Comparison of ENCODE assay signal across 12 mouse cellular contexts in the genomic region with DNA sequence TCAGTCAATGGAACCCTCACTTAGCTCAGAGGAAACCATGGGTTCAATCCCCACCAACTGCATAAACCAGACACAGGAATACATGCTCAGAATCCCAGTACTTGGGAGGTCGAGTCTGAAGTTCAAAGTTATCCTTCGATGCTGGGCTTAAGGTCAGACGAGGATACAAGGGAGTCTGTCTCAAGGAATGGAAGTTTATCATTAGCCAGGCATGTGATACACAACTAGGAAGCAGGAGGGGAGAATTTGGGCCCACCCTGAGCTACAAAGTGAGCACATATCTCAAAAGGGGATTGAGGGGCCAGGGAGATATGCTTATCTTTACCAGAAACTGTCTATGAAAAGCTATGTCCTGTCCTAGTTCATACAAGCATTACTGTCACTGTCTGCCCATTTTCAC. TPM values are rescaled to one million over a fixed set of nuclear protein-coding genes. Genes with fewer than 3 reads are reported as not detected.
A peak's percentile ranks its signal among the peaks of the same experiment; 100 is the strongest.
DNase-seq lines count a peak whose midpoint lies in the region; ATAC-seq and TF ChIP-seq lines count a peak whose summit lies in the region.
"Had no signal": no experiment of that assay in that cellular context is flagged by ENCODE, and none has a peak within 500 bp of the region (broad histone marks: within the 10 kb centered on the region; RNA-seq: fewer than 3 reads in every experiment).

No protein-coding gene starts in this region.

- TF ChIP-seq CTCF in stomach, postnatal 0 days (IDR thresholded peaks at IDR 0.05; ENCODE audit: low read depth): no peak
- TF ChIP-seq CTCF in small intestine, adult 2 months (IDR thresholded peaks at IDR 0.05; ENCODE audit: extremely low read depth, insufficient read length, insufficient replicate concordance, low read depth, low read length): no peak

- no peak for DNase-seq in heart, postnatal 10 days
- no peak for DNase-seq in stomach, postnatal 0 days (ENCODE audit: low spot score)
- DNase-seq in liver: peak; percentile 52
- DNase-seq in hindbrain, embryonic 14.5 days (ENCODE audit: low spot score): no peak
- no peak for DNase-seq in cerebellum, postnatal 14 days
- DNase-seq: adrenal gland, postnatal 10 days; cerebellum, postnatal 25 days; lung, embryonic 14.5 days had no signal

- H3K27me3 ChIP-seq in heart, embryonic 11.5 days (ENCODE audit: control insufficient read depth, insufficient read depth, low read length): no peaks in the 10 kb centered on the region
- no peaks in the 10 kb centered on the region for H3K27me3 ChIP-seq in stomach, embryonic 16.5 days (ENCODE audit: control insufficient read depth, insufficient read depth, low read length)
- no peaks in the 10 kb centered on the region for H3K27me3 ChIP-seq in stomach, postnatal 0 days (ENCODE audit: control insufficient read depth, insufficient read depth, low read length)
- H3K27me3 ChIP-seq in small intestine, adult 2 months (ENCODE audit: control insufficient read depth, insufficient read depth, low read length): no peaks in the 10 kb centered on the region
- H3K27me3 ChIP-seq in hindbrain, embryonic 14.5 days (ENCODE audit: control insufficient read depth, insufficient read depth, low read length): no peaks in the 10 kb centered on the region
- H3K27me3 ChIP-seq: forebrain, embryonic 12.5 days had no signal

- WGBS in heart, embryonic 11.5 days (ENCODE audit: insufficient replicate concordance): 43% methylated on average over 3 of the region's 3 CpGs
- WGBS in stomach, embryonic 16.5 days: 67% methylated on average over 3 of the region's 3 CpGs
- 71% methylated on average over 3 of the region's 3 CpGs for WGBS in stomach, postnatal 0 days
- WGBS in small intestine, adult 2 months: 20% methylated on average over 3 of the region's 3 CpGs
- 89% methylated on average over 3 of the region's 3 CpGs for WGBS in hindbrain, embryonic 14.5 days

- no peak for ATAC-seq in heart, embryonic 11.5 days (replicated peaks; ENCODE audit: insufficient number of reproducible peaks, low FRiP score, low TSS enrichment)
- ATAC-seq in stomach, embryonic 16.5 days (ENCODE audit: insufficient read depth, low FRiP score): no peak
- ATAC-seq in stomach, postnatal 0 days (ENCODE audit: low FRiP score, low TSS enrichment): no peak
- no peak for ATAC-seq in hindbrain, embryonic 14.5 days (ENCODE audit: low FRiP score)

- no peak for TF ChIP-seq POLR2A in small intestine, adult 2 months (IDR thresholded peaks at IDR 0.05; ENCODE audit: low read depth, low read length)

- H3K4me3 ChIP-seq in heart, embryonic 11.5 days (ENCODE audit: low read depth, low read length): no peak overlapping the region
- no peak overlapping the region for H3K4me3 ChIP-seq in stomach, embryonic 16.5 days (replicated peaks; ENCODE audit: low read length)
- no peak overlapping the region for H3K4me3 ChIP-seq in stomach, postnatal 0 days (ENCODE audit: low read depth, low read length)
- H3K4me3 ChIP-seq in small intestine, adult 2 months (ENCODE audit: low read depth, low read length): no peak overlapping the region
- H3K4me3 ChIP-seq in hindbrain, embryonic 14.5 days (replicated peaks; ENCODE audit: low read length): no peak overlapping the region
- H3K4me3 ChIP-seq: forebrain, embryonic 12.5 days had no signal

- H3K9ac ChIP-seq in heart, embryonic 11.5 days (ENCODE audit: low read depth, low read length): no peak overlapping the region
- no peak overlapping the region for H3K9ac ChIP-seq in stomach, embryonic 16.5 days (ENCODE audit: low read length)
- no peak overlapping the region for H3K9ac ChIP-seq in stomach, postnatal 0 days (ENCODE audit: low read length)
- H3K9ac ChIP-seq in hindbrain, embryonic 14.5 days: no peak overlapping the region
- H3K9ac ChIP-seq: forebrain, embryonic 12.5 days; lung, embryonic 14.5 days had no signal

- no peaks in the 10 kb centered on the region for H3K9me3 ChIP-seq in heart, embryonic 11.5 days (replicated peaks; ENCODE audit: control insufficient read depth, low read length)
- no peaks in the 10 kb centered on the region for H3K9me3 ChIP-seq in stomach, embryonic 16.5 days (replicated peaks; ENCODE audit: control insufficient read depth, low read length)
- no peaks in the 10 kb centered on the region for H3K9me3 ChIP-seq in stomach, postnatal 0 days (ENCODE audit: control insufficient read depth, low read length)
- H3K9me3 ChIP-seq in hindbrain, embryonic 14.5 days (ENCODE audit: control insufficient read depth, low read length): no peaks in the 10 kb centered on the region
- H3K9me3 ChIP-seq: forebrain, embryonic 12.5 days had no signal

- intact Hi-C loops in heart, postnatal 10 days (cut with DNase I): no loop called here

- peaks cover 12% of the 10 kb centered on the region for H3K36me3 ChIP-seq in heart, embryonic 11.5 days (ENCODE audit: control insufficient read depth, insufficient read depth, low read length)
- peaks cover 10% of the 10 kb centered on the region for H3K36me3 ChIP-seq in stomach, embryonic 16.5 days (ENCODE audit: control insufficient read depth, insufficient read depth, low read length)
- H3K36me3 ChIP-seq in stomach, postnatal 0 days (ENCODE audit: control insufficient read depth, insufficient read depth, low read length): peaks cover 7% of the 10 kb centered on the region; the same call in 1 of the 2 replicates
- peaks cover 30% of the 10 kb centered on the region for H3K36me3 ChIP-seq in small intestine, adult 2 months (ENCODE audit: control insufficient read depth, insufficient read depth, low read length)
- peaks cover 15% of the 10 kb centered on the region; the same call in 1 of the 2 replicates for H3K36me3 ChIP-seq in hindbrain, embryonic 14.5 days (replicated peaks; ENCODE audit: control insufficient read depth, insufficient read depth)

- peak overlapping the region; percentile 62 for H3K27ac ChIP-seq in heart, embryonic 11.5 days (ENCODE audit: low read depth, low read length)
- peak overlapping the region; percentile 40; the same call in 1 of the 2 replicates for H3K27ac ChIP-seq in stomach, embryonic 16.5 days (ENCODE audit: low read length)
- H3K27ac ChIP-seq in stomach, postnatal 0 days (replicated peaks): no peak overlapping the region
- peak overlapping the region; percentile 100 for H3K27ac ChIP-seq in small intestine, adult 2 months (ENCODE audit: insufficient read depth, low read depth, low read length)
- no peak overlapping the region for H3K27ac ChIP-seq in hindbrain, embryonic 14.5 days
- H3K27ac ChIP-seq: forebrain, embryonic 12.5 days had no signal

- H3K4me2 ChIP-seq in heart, embryonic 11.5 days: no peak overlapping the region
- H3K4me2 ChIP-seq in stomach, embryonic 16.5 days (ENCODE audit: low read depth, low read length): no peak overlapping the region
- no peak overlapping the region for H3K4me2 ChIP-seq in stomach, postnatal 0 days (replicated peaks; ENCODE audit: low read depth)
- no peak overlapping the region for H3K4me2 ChIP-seq in hindbrain, embryonic 14.5 days (replicated peaks)
- H3K4me2 ChIP-seq: forebrain, embryonic 12.5 days; lung, embryonic 14.5 days had no signal

- no peak for TF ChIP-seq EP300 in stomach, postnatal 0 days (optimal IDR thresholded peaks at IDR 0.05)

- peaks cover 31% of the 10 kb centered on the region for H3K4me1 ChIP-seq in heart, embryonic 11.5 days (ENCODE audit: control insufficient read depth, insufficient read depth, low read length)
- H3K4me1 ChIP-seq in stomach, embryonic 16.5 days (ENCODE audit: control insufficient read depth, insufficient read depth, low read length): peaks cover 10% of the 10 kb centered on the region
- 0 out of 2 replicates have a peak, but pooled peaks cover 3% of the 10 kb centered on the region for H3K4me1 ChIP-seq in stomach, postnatal 0 days (replicated peaks; ENCODE audit: control insufficient read depth, insufficient read depth)
- H3K4me1 ChIP-seq in small intestine, adult 2 months (ENCODE audit: control insufficient read depth, insufficient read depth, insufficient read length, low read length): peaks cover 20% of the 10 kb centered on the region; the same call in 1 of the 2 replicates
- H3K4me1 ChIP-seq in hindbrain, embryonic 14.5 days (replicated peaks; ENCODE audit: control insufficient read depth, insufficient read depth, low read length): peaks cover 9% of the 10 kb centered on the region

RNA-seq across cellular contexts. Expression of a gene that starts 7.4 kb away (rescaled TPM):
- polyA plus RNA-seq in heart, embryonic 11.5 days (2014; fragmentation: Nextera tagmentation; extraction: Ambion mirVana): 180 and 211 TPM in 2 replicates
- 100 to 1,000 TPM; 124 to 125 TPM for total RNA-seq in heart, postnatal 10 days (2021)
- 157 and 160 TPM in 2 replicates for polyA plus RNA-seq in stomach, embryonic 16.5 days (2015; fragmentation: Nextera tagmentation; extraction: Ambion mirVana)
- 106 and 111 TPM in 2 replicates for polyA plus RNA-seq in stomach, postnatal 0 days (2015; fragmentation: Nextera tagmentation; extraction: Ambion mirVana)
- 92.4 and 477 TPM in 2 replicates for polyA plus RNA-seq in small intestine, adult 2 months (2012; rRNA removed)
- polyA plus RNA-seq in hindbrain, embryonic 14.5 days (2014; fragmentation: Nextera tagmentation; extraction: Ambion mirVana): 135 and 141 TPM in 2 replicates

Comparison
In these comparisons a context has a peak if more than half of its experiments do, and no peak if none do; other contexts are left out.
1. H3K27ac ChIP-seq: peak in heart, embryonic 11.5 days (single experiment), stomach, embryonic 16.5 days (single experiment) and small intestine, adult 2 months (single experiment); none in stomach, postnatal 0 days (single experiment) and hindbrain, embryonic 14.5 days (single experiment).